In genomic region chr10:89395823-89396222, GRCm38 (mm10) we compare ENCODE assay signal across 8 mouse cellular contexts. TPM values are rescaled to one million over a fixed set of nuclear protein-coding genes. Genes with fewer than 3 reads are reported as not detected.
A peak's percentile ranks its signal among the peaks of the same experiment; 100 is the strongest.
DNase-seq lines count a peak whose midpoint lies in the region; ATAC-seq lines count a peak whose summit lies in the region.

No protein-coding gene starts in this region.

- WGBS in forebrain, embryonic 15.5 days = 4% methylated on average over 7 of the region's 7 CpGs
- WGBS in hindbrain, embryonic 12.5 days = 1% methylated on average over 7 of the region's 7 CpGs
- 3% methylated on average over 7 of the region's 7 CpGs for WGBS in limb, embryonic 11.5 days
- under 1% methylated on average over 7 of the region's 7 CpGs for WGBS in midbrain, embryonic 12.5 days

- no peaks in the 10 kb centered on the region for H3K36me3 ChIP-seq in forebrain, embryonic 15.5 days
- H3K36me3 ChIP-seq in hindbrain, embryonic 12.5 days = no peaks in the 10 kb centered on the region
- H3K36me3 ChIP-seq in limb, embryonic 11.5 days (ENCODE audit: control insufficient read depth, insufficient read depth, low read length) = no peaks in the 10 kb centered on the region
- no peaks in the 10 kb centered on the region for H3K36me3 ChIP-seq in midbrain, embryonic 12.5 days

- H3K27ac ChIP-seq in forebrain, embryonic 15.5 days (replicated peaks) = no peak overlapping the region
- no peak overlapping the region for H3K27ac ChIP-seq in hindbrain, embryonic 12.5 days
- no peak overlapping the region for H3K27ac ChIP-seq in limb, embryonic 11.5 days (replicated peaks; ENCODE audit: low read depth, low read length)
- no peak overlapping the region for H3K27ac ChIP-seq in midbrain, embryonic 12.5 days (replicated peaks)

- no peaks in the 10 kb centered on the region for H3K9me3 ChIP-seq in forebrain, embryonic 15.5 days
- H3K9me3 ChIP-seq in hindbrain, embryonic 12.5 days (replicated peaks) = no peaks in the 10 kb centered on the region
- no peaks in the 10 kb centered on the region for H3K9me3 ChIP-seq in limb, embryonic 11.5 days (ENCODE audit: control insufficient read depth, low read length)
- no peaks in the 10 kb centered on the region for H3K9me3 ChIP-seq in midbrain, embryonic 12.5 days

- DNase-seq in ovary, adult 18-20 months (ENCODE audit: low spot score) = peak; percentile 53
- DNase-seq in ovary, postnatal 10 days (ENCODE audit: low spot score) = no peak
- DNase-seq in cerebellum, adult 18-20 months = peak; percentile 26 to 30
- peak; percentile 71 for DNase-seq in limb, embryonic 11.5 days (ENCODE audit: low spot score)
- peak; percentile 41 for DNase-seq in testis, postnatal 14 days (ENCODE audit: low spot score)

- peak overlapping the region; percentile 20 for H3K4me2 ChIP-seq in forebrain, embryonic 15.5 days (replicated peaks)
- H3K4me2 ChIP-seq in hindbrain, embryonic 12.5 days (replicated peaks) = peak overlapping the region; percentile 34
- no peak overlapping the region for H3K4me2 ChIP-seq in limb, embryonic 11.5 days (ENCODE audit: low read depth, severe bottlenecking)
- peak overlapping the region; percentile 34 for H3K4me2 ChIP-seq in midbrain, embryonic 12.5 days (replicated peaks)

- H3K27me3 ChIP-seq in forebrain, embryonic 15.5 days = no peaks in the 10 kb centered on the region
- H3K27me3 ChIP-seq in hindbrain, embryonic 12.5 days = no peaks in the 10 kb centered on the region
- no peaks in the 10 kb centered on the region for H3K27me3 ChIP-seq in limb, embryonic 11.5 days (ENCODE audit: control insufficient read depth, insufficient read depth, low read length)
- no peaks in the 10 kb centered on the region for H3K27me3 ChIP-seq in midbrain, embryonic 12.5 days

- peaks cover 12% of the 10 kb centered on the region for H3K4me1 ChIP-seq in forebrain, embryonic 15.5 days
- H3K4me1 ChIP-seq in hindbrain, embryonic 12.5 days = peaks cover 4% of the 10 kb centered on the region; the same call in 1 of the 2 replicates
- no peaks in the 10 kb centered on the region for H3K4me1 ChIP-seq in limb, embryonic 11.5 days (ENCODE audit: control insufficient read depth, insufficient read depth, low read length)
- 0 out of 2 replicates have a peak, but pooled peaks cover 4% of the 10 kb centered on the region for H3K4me1 ChIP-seq in midbrain, embryonic 12.5 days

- no peak overlapping the region for H3K9ac ChIP-seq in forebrain, embryonic 15.5 days (replicated peaks)
- H3K9ac ChIP-seq in hindbrain, embryonic 12.5 days = no peak overlapping the region
- H3K9ac ChIP-seq in limb, embryonic 11.5 days (ENCODE audit: low read length) = no peak overlapping the region
- H3K9ac ChIP-seq in midbrain, embryonic 12.5 days (replicated peaks) = no peak overlapping the region

- H3K4me3 ChIP-seq in forebrain, embryonic 15.5 days = no peak overlapping the region
- no peak overlapping the region for H3K4me3 ChIP-seq in hindbrain, embryonic 12.5 days
- no peak overlapping the region for H3K4me3 ChIP-seq in limb, embryonic 11.5 days (ENCODE audit: low read depth, low read length)
- H3K4me3 ChIP-seq in midbrain, embryonic 12.5 days = no peak overlapping the region

- peak; percentile 39 for ATAC-seq in forebrain, embryonic 15.5 days (replicated peaks)
- ATAC-seq in hindbrain, embryonic 12.5 days (ENCODE audit: low FRiP score) = peak; percentile 46; the same call in 1 of the 2 replicates
- no peak for ATAC-seq in limb, embryonic 11.5 days (ENCODE audit: insufficient number of reproducible peaks, low FRiP score, low TSS enrichment, low read depth)
- peak; percentile 78 for ATAC-seq in midbrain, embryonic 12.5 days (ENCODE audit: low FRiP score, low read depth)

RNA-seq across cellular contexts. Expression of gene Gas2l3, which starts 47.9 kb away (rescaled TPM):
- polyA plus RNA-seq in forebrain, embryonic 15.5 days (2015; fragmentation: Nextera tagmentation; extraction: Ambion mirVana) = 12.1 and 13.9 TPM in 2 replicates
- 9.6 and 10.8 TPM in 2 replicates for polyA plus RNA-seq in hindbrain, embryonic 12.5 days (2016; fragmentation: Nextera tagmentation; extraction: Ambion mirVana)
- 9.6 and 10.9 TPM in 2 replicates for polyA plus RNA-seq in limb, embryonic 11.5 days (2014; fragmentation: Nextera tagmentation; extraction: Ambion mirVana)
- 10.9 and 13.0 TPM in 2 replicates for polyA plus RNA-seq in midbrain, embryonic 12.5 days (2016; fragmentation: Nextera tagmentation; extraction: Ambion mirVana)

RNA-seq across cellular contexts. Expression of gene Ano4, which starts 51.3 kb away (rescaled TPM):
- polyA plus RNA-seq in forebrain, embryonic 15.5 days (2015; fragmentation: Nextera tagmentation; extraction: Ambion mirVana) = 4.5 and 5.4 TPM in 2 replicates
- polyA plus RNA-seq in hindbrain, embryonic 12.5 days (2016; fragmentation: Nextera tagmentation; extraction: Ambion mirVana) = 3.3 and 4.4 TPM in 2 replicates
- polyA plus RNA-seq in limb, embryonic 11.5 days (2014; fragmentation: Nextera tagmentation; extraction: Ambion mirVana) = 0.68 and 0.96 TPM in 2 replicates
- 3.1 and 3.4 TPM in 2 replicates for polyA plus RNA-seq in midbrain, embryonic 12.5 days (2016; fragmentation: Nextera tagmentation; extraction: Ambion mirVana)
